Mouse (Mus musculus): Measurements from ENCODE around the gene Dcun1d4. TPM values are rescaled to one million over a fixed set of nuclear protein-coding genes. Genes with fewer than 3 reads are reported as not detected.

Dcun1d4 gene
- total and polyA plus RNA-seq, 3 experiments, result 3.5 to 49.4 (median 39.8) TPM

GRCm38 (mm10) chr5:73598943-73599695, 118.3 kb downstream of the Dcun1d4 start:
- DNase-seq, result peak; percentile 35

GRCm38 (mm10) chr5:73599991-73600390, 119.2 kb downstream of the Dcun1d4 start:
- peak; percentile 73 for DNase-seq

GRCm38 (mm10) chr5:73601361-73601763, 120.6 kb downstream of the Dcun1d4 start:
- no peak for DNase-seq

- DNase-seq, result no peak
Observed at GRCm38 (mm10) chr5:73602865-73603264, 122.1 kb downstream of the Dcun1d4 start.

- DNase-seq, result no peak
Observed at GRCm38 (mm10) chr5:73604542-73604941, 123.7 kb downstream of the Dcun1d4 start.

- no peak for DNase-seq
Observed at GRCm38 (mm10) chr5:73604964-73605363, 124.2 kb downstream of the Dcun1d4 start.

Other genes starting within 250 kb of the Dcun1d4 start
- 10 to 100 TPM; 31.5 to 43.3 TPM for gene Fryl, start 224.4 kb upstream of the Dcun1d4 start, total RNA-seq (2021)
- gene Fryl, start 224.4 kb upstream of the Dcun1d4 start, polyA plus RNA-seq (2012; rRNA removed), result 40.7 and 41.3 TPM in 2 replicates
- 100 to 1,000 TPM; 238 to 275 TPM for gene Ociad1, start 188.2 kb upstream of the Dcun1d4 start, total RNA-seq (2021)
- 113 and 114 TPM in 2 replicates for gene Ociad1, start 188.2 kb upstream of the Dcun1d4 start, polyA plus RNA-seq (2012; rRNA removed)
- gene Ociad2, start 140.0 kb upstream of the Dcun1d4 start, total RNA-seq (2021), result 10 to 100 TPM; 19.3 to 32.9 TPM
- 0.83 and 1.1 TPM in 2 replicates for gene Ociad2, start 140.0 kb upstream of the Dcun1d4 start, polyA plus RNA-seq (2012; rRNA removed)
- under 1 TPM in 1 of 2 experiments, not detected in 1; 0.14 TPM for gene Cwh43, start 74.9 kb upstream of the Dcun1d4 start, total RNA-seq (2021)
- gene Cwh43, start 74.9 kb upstream of the Dcun1d4 start, polyA plus RNA-seq (2012; rRNA removed), result not detected in 2 replicates
- gene Lrrc66, start 151.5 kb downstream of the Dcun1d4 start, total RNA-seq (2021), result not detected
- not detected in 2 replicates for gene Lrrc66, start 151.5 kb downstream of the Dcun1d4 start, polyA plus RNA-seq (2012; rRNA removed)
- gene Sgcb, start 166.8 kb downstream of the Dcun1d4 start, total RNA-seq (2021), result 10 to 100 TPM; 21.0 to 22.3 TPM
- 4.4 and 4.9 TPM in 2 replicates for gene Sgcb, start 166.8 kb downstream of the Dcun1d4 start, polyA plus RNA-seq (2012; rRNA removed)
- not detected for gene Spata18, start 170.4 kb downstream of the Dcun1d4 start, total RNA-seq (2021)
- gene Spata18, start 170.4 kb downstream of the Dcun1d4 start, polyA plus RNA-seq (2012; rRNA removed), result not detected in 2 replicates